Mouse (Mus musculus) embryonic facial prominence, embryonic 11.5 days (tissue): Measurements from ENCODE around the gene Slc7a11. TPM values are rescaled to one million over a fixed set of nuclear protein-coding genes. Genes with fewer than 3 reads are reported as not detected.

Experiments used
- ATAC-seq: fragments of 200-750 bp; cut with Nextera tagmentation; replicated peaks from 2 replicates; pipeline ENCODE4 v1.8.0; 2017; ENCODE audit warnings: low read depth; ENCODE audit not compliant: insufficient number of reproducible peaks, low FRiP score, low TSS enrichment
- DNase-seq: peaks from one replicate; pipeline ENCODE4 v3.0.0-alpha.2; 2015; ENCODE audit warnings: low spot score
- H3K27ac ChIP-seq: fragments of 300-500 bp; sonication (generic); replicated peaks from 2 replicates; pipeline ENCODE4 v1.5.1; 2014; ENCODE audit warnings: mild to moderate bottlenecking, low read depth, low read length, control low read depth
- H3K27me3 ChIP-seq: fragments of 300-500 bp; sonication (generic); 2 replicates; pipeline ENCODE4 v1.6.1; 2014; ENCODE audit warnings: mild to moderate bottlenecking, low read length, moderate library complexity, mixed read lengths; ENCODE audit not compliant: control insufficient read depth, insufficient read depth
- H3K36me3 ChIP-seq: fragments of 300-500 bp; sonication (generic); replicated peaks from 2 replicates; pipeline ENCODE4 v1.6.1; 2014; ENCODE audit warnings: low read depth, mild to moderate bottlenecking, low read length, moderate library complexity, mixed read lengths; ENCODE audit not compliant: control insufficient read depth, insufficient read depth
- H3K4me1 ChIP-seq: fragments of 300-500 bp; sonication (generic); 2 replicates; pipeline ENCODE4 v1.6.1; 2014; ENCODE audit warnings: low read length, mixed read lengths; ENCODE audit not compliant: control insufficient read depth, insufficient read depth
- H3K4me2 ChIP-seq: fragments of 300-500 bp; sonication (generic); 2 replicates; pipeline ENCODE4 v1.6.1; 2014; ENCODE audit warnings: low read depth, mild to moderate bottlenecking, control low read depth, low read length, moderate library complexity
- H3K4me3 ChIP-seq: fragments of 300-500 bp; sonication (generic); 2 replicates; pipeline ENCODE4 v1.5.1; 2014; ENCODE audit warnings: low read depth, low read length, control low read depth
- H3K9ac ChIP-seq: fragments of 300-500 bp; sonication (generic); replicated peaks from 2 replicates; pipeline ENCODE4 v1.6.1; 2014; ENCODE audit warnings: mild to moderate bottlenecking, control low read depth, low read length
- H3K9me3 ChIP-seq: fragments of 300-500 bp; sonication (generic); replicated peaks from 2 replicates; pipeline ENCODE4 v1.6.1; 2016; ENCODE audit warnings: mild to moderate bottlenecking, low read length, inconsistent platforms, mixed read lengths; ENCODE audit not compliant: control insufficient read depth
- WGBS: fragments of 180-500 bp; shearing (Covaris S2); extraction: QIAGEN DNeasy Blood & Tissue Kit; methylation state at CpG from one replicate; pipeline ENCODE4 v1.1.7; 2014; 5-methylcytosine and 5-hydroxymethylcytosine counted together
- polyA plus RNA-seq: library from polyadenylated mRNA; unstranded; fragments of >200 nt; fragmentation: Nextera tagmentation; extraction: Ambion mirVana; gene quantifications from 2 replicates; pipeline ENCODE4 v1.2.1, GENCODE M21; 2014

Gene Slc7a11
- polyA plus RNA-seq, 1 experiment from 2014 or later, result 1.5 TPM

GRCm38 (mm10) chr3:49937611-49938010 lies 505.8 kb downstream of the Slc7a11 start:
- H3K4me1 ChIP-seq, result no peaks in the 10 kb centered on the region
- ATAC-seq, result no peak
- no peaks in the 10 kb centered on the region for H3K36me3 ChIP-seq
- H3K4me3 ChIP-seq, result no peak overlapping the region
- WGBS, result 85% methylated on average over 2 of the region's 2 CpGs
- DNase-seq, result no peak
- no peak overlapping the region for H3K27ac ChIP-seq
- no peak overlapping the region for H3K9ac ChIP-seq
- no peak overlapping the region for H3K4me2 ChIP-seq
- no peaks in the 10 kb centered on the region for H3K27me3 ChIP-seq
- H3K9me3 ChIP-seq, result no peaks in the 10 kb centered on the region

GRCm38 (mm10) chr3:49929496-49929895 lies 513.9 kb downstream of the Slc7a11 start:
- Histone ChIP-seq H3K9me3 (no peaks in the 10 kb centered on the region), H3K27ac (peak overlapping the region; percentile 70; the same call in 1 of the 2 replicates), H3K4me3 (no peak overlapping the region), H3K4me2 (no peak overlapping the region), H3K36me3 (no peaks in the 10 kb centered on the region), H3K4me1 (no peaks in the 10 kb centered on the region), H3K27me3 (no peaks in the 10 kb centered on the region), H3K9ac (no peak overlapping the region)
- no peak for ATAC-seq
- DNase-seq, result no peak

- Histone ChIP-seq H3K4me1 (no peaks in the 10 kb centered on the region), H3K36me3 (no peaks in the 10 kb centered on the region), H3K4me3 (no peak overlapping the region), H3K9ac (no peak overlapping the region), H3K9me3 (no peaks in the 10 kb centered on the region), H3K4me2 (no peak overlapping the region), H3K27ac (no peak overlapping the region), H3K27me3 (no peaks in the 10 kb centered on the region)
- DNase-seq (peak; percentile 92), ATAC-seq (peak; percentile 87; the same call in 1 of the 2 replicates)
- WGBS, result 26% methylated on average over 4 of the region's 4 CpGs
These were observed 514.7 kb downstream of the Slc7a11 start for GRCm38 (mm10) chr3:49928509-49929263.

- DNase-seq (no peak), ATAC-seq (no peak)
- no peaks in the 10 kb centered on the region for H3K36me3 ChIP-seq
- 60% methylated on average over 2 of the region's 2 CpGs for WGBS
- no peak overlapping the region for H3K27ac ChIP-seq
- H3K4me2 ChIP-seq, result no peak overlapping the region
- H3K4me3 ChIP-seq, result no peak overlapping the region
- H3K27me3 ChIP-seq, result no peaks in the 10 kb centered on the region
- no peaks in the 10 kb centered on the region; the same call in 1 of the 2 replicates for H3K4me1 ChIP-seq
- H3K9ac ChIP-seq, result no peak overlapping the region
- H3K9me3 ChIP-seq, result no peaks in the 10 kb centered on the region
These were observed 529.5 kb downstream of the Slc7a11 start for GRCm38 (mm10) chr3:49913929-49914328.

- Histone ChIP-seq H3K9me3 (no peaks in the 10 kb centered on the region), H3K9ac (no peak overlapping the region), H3K4me3 (no peak overlapping the region), H3K4me1 (no peaks in the 10 kb centered on the region; the same call in 1 of the 2 replicates), H3K27ac (no peak overlapping the region), H3K4me2 (no peak overlapping the region), H3K27me3 (no peaks in the 10 kb centered on the region), H3K36me3 (no peaks in the 10 kb centered on the region)
- WGBS, result 18% methylated on average over 1 of the region's 1 CpGs
- no peak for DNase-seq
- ATAC-seq, result no peak
These were observed 532.5 kb downstream of the Slc7a11 start for GRCm38 (mm10) chr3:49910922-49911321.

- H3K4me3 ChIP-seq, result no peak overlapping the region
- no peak overlapping the region; the same call in 1 of the 2 replicates for H3K9ac ChIP-seq
- 16% methylated on average over 12 of the region's 12 CpGs for WGBS
- H3K27ac ChIP-seq, result peak overlapping the region; percentile 82
- H3K4me1 ChIP-seq, result no peaks in the 10 kb centered on the region; the same call in 1 of the 2 replicates
- DNase-seq (peak; percentile 90), ATAC-seq (peak; percentile 69)
- H3K9me3 ChIP-seq, result no peaks in the 10 kb centered on the region
- no peaks in the 10 kb centered on the region for H3K27me3 ChIP-seq
- no peaks in the 10 kb centered on the region for H3K36me3 ChIP-seq
- no peak overlapping the region for H3K4me2 ChIP-seq
These were observed 534.7 kb downstream of the Slc7a11 start for GRCm38 (mm10) chr3:49908426-49909341.

GRCm38 (mm10) chr3:49893945-49894344 lies 549.5 kb downstream of the Slc7a11 start:
- no peak for ATAC-seq

DNA sequence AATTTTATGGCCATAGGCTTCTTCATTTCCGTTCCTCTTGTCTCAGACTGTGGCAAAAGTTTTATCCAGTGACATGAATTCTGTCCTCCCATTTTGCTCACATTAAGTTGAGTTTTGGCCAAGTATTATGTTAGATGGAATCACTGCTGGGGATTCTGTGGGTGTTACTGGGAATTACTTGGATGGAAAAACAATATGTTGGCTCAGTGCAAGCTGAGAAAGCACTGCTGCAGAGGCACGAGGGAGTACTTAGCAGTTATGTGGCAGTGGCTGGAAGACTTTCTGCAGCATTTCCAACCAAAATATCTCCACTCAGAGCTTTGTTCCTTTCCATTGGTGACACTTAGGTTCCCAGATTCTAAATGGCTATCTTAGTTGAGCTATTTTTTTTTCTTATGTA lies 556.1 kb downstream of the Slc7a11 start:
- no peak overlapping the region for H3K9ac ChIP-seq
- 68% methylated on average over 2 of the region's 2 CpGs for WGBS
- H3K4me1 ChIP-seq, result no peaks in the 10 kb centered on the region; the same call in 1 of the 2 replicates
- H3K27me3 ChIP-seq, result no peaks in the 10 kb centered on the region
- H3K4me2 ChIP-seq, result no peak overlapping the region
- no peaks in the 10 kb centered on the region for H3K36me3 ChIP-seq
- H3K4me3 ChIP-seq, result no peak overlapping the region
- ATAC-seq (no peak), DNase-seq (no peak)
- H3K27ac ChIP-seq, result no peak overlapping the region
- H3K9me3 ChIP-seq, result no peaks in the 10 kb centered on the region

More at GRCm38 (mm10) chr3:49893945-49894344, 549.5 kb downstream of the Slc7a11 start:
- Histone ChIP-seq H3K27me3 (no peaks in the 10 kb centered on the region), H3K4me1 (no peaks in the 10 kb centered on the region), H3K9ac (no peak overlapping the region), H3K4me3 (no peak overlapping the region), H3K27ac (no peak overlapping the region), H3K4me2 (no peak overlapping the region), H3K36me3 (no peaks in the 10 kb centered on the region), H3K9me3 (no peaks in the 10 kb centered on the region)
- no peak for DNase-seq
